Mouse (Mus musculus) liver, postnatal 0 days (tissue): ENCODE results near the gene Lzic. TPM values are rescaled to one million over a fixed set of nuclear protein-coding genes. Genes with fewer than 3 reads are reported as not detected.

ENCODE experiments used
- ATAC-seq: fragments of 200-750 bp; cut with Nextera tagmentation; 2 replicates; pipeline ENCODE4 v1.8.0; 2017; ENCODE audit warnings: mild to moderate bottlenecking, moderate library complexity
- DNase-seq: peaks from one replicate; pipeline ENCODE4 v3.0.0-alpha.2; 2016
- H3K27ac ChIP-seq: fragments of 300-500 bp; sonication (generic); 2 replicates; pipeline ENCODE4 v1.5.1; 2014; ENCODE audit warnings: antibody characterized with exemption, moderate library complexity, mild to moderate bottlenecking, low read depth
- H3K27me3 ChIP-seq: fragments of 300-500 bp; sonication (generic); 2 replicates; pipeline ENCODE4 v1.6.1; 2014; ENCODE audit warnings: low read length, control low read depth, mixed read lengths; ENCODE audit not compliant: insufficient read depth
- H3K36me3 ChIP-seq: fragments of 300-500 bp; sonication (generic); replicated peaks from 2 replicates; pipeline ENCODE4 v1.6.1; 2014; ENCODE audit warnings: mild to moderate bottlenecking, control low read depth, low read length, moderate library complexity, mixed read lengths; ENCODE audit not compliant: insufficient read depth
- H3K4me1 ChIP-seq: fragments of 300-500 bp; sonication (generic); 2 replicates; pipeline ENCODE4 v1.6.1; 2014; ENCODE audit warnings: antibody characterized with exemption, mild to moderate bottlenecking, control low read depth; ENCODE audit not compliant: insufficient read depth
- H3K4me2 ChIP-seq: fragments of 300-500 bp; sonication (generic); 2 replicates; pipeline ENCODE4 v1.6.1; 2014; ENCODE audit warnings: low read depth, mild to moderate bottlenecking, low read length, moderate library complexity, mixed read lengths
- H3K4me3 ChIP-seq: fragments of 300-500 bp; sonication (generic); 2 replicates; pipeline ENCODE4 v1.5.1; 2014; ENCODE audit warnings: low read depth, low read length
- H3K9ac ChIP-seq: fragments of 300-500 bp; sonication (generic); replicated peaks from 2 replicates; pipeline ENCODE4 v1.6.1; 2014; ENCODE audit warnings: mild to moderate bottlenecking, moderate library complexity
- H3K9me3 ChIP-seq: fragments of 300-500 bp; sonication (generic); 2 replicates; pipeline ENCODE4 v1.6.1; 2016; ENCODE audit warnings: mild to moderate bottlenecking, control low read depth, low read length, mixed read lengths
- CTCF ChIP-seq: sonication (generic); IDR thresholded peaks from 2 replicates; pipeline ENCODE4 v1.5.1; 2016; ENCODE audit warnings: antibody characterized with exemption, low read depth
- EP300 ChIP-seq: IDR thresholded peaks from 2 replicates; pipeline ENCODE4 v1.6.1; 2016; ENCODE audit warnings: antibody characterized with exemption, low read depth, mild to moderate bottlenecking
- WGBS: fragments of 180-500 bp; shearing (Covaris S2); extraction: QIAGEN DNeasy Blood & Tissue Kit; methylation state at CpG from one replicate; pipeline ENCODE4 v1.1.7; 2014; ENCODE audit not compliant: insufficient replicate concordance; 5-methylcytosine and 5-hydroxymethylcytosine counted together
- microRNA-seq: library from miRNA; unstranded; fragments of <30 nt; microRNA quantifications from one replicate; pipeline ENCODE4, GENCODE M21; 2016
- polyA plus RNA-seq: library from polyadenylated mRNA; unstranded; fragments of >200 nt; fragmentation: Nextera tagmentation; extraction: Ambion mirVana; gene quantifications from 2 replicates; pipeline ENCODE4 v1.2.1, GENCODE M21; 2015

The Lzic gene
- polyA plus RNA-seq, 1 experiment from 2014 or later = 8.2 TPM

GRCm38 (mm10) chr4:149542927-149543553 is 58.0 kb downstream of the Lzic start:
- Histone ChIP-seq H3K4me1 (no peaks in the 10 kb centered on the region), H3K36me3 (peaks cover 4% of the 10 kb centered on the region), H3K9ac (no peak overlapping the region), H3K4me2 (no peak overlapping the region), H3K4me3 (no peak overlapping the region), H3K27me3 (no peaks in the 10 kb centered on the region), H3K27ac (no peak overlapping the region), H3K9me3 (no peaks in the 10 kb centered on the region)
- no peak for TF ChIP-seq EP300
- peak; percentile 98 for TF ChIP-seq CTCF
- ATAC-seq (peak; percentile 53), DNase-seq (peak; percentile 88)
- 46% methylated on average over 10 of the region's 10 CpGs for WGBS

- no peak for TF ChIP-seq EP300
- no peak for TF ChIP-seq CTCF
- WGBS = 90% methylated on average over 8 of the region's 8 CpGs
- no peak overlapping the region for H3K4me2 ChIP-seq
- ATAC-seq (no peak), DNase-seq (no peak)
- no peak overlapping the region for H3K27ac ChIP-seq
- peaks cover 4% of the 10 kb centered on the region for H3K36me3 ChIP-seq
- H3K27me3 ChIP-seq = no peaks in the 10 kb centered on the region
- H3K9ac ChIP-seq = no peak overlapping the region
- no peak overlapping the region for H3K4me3 ChIP-seq
- no peaks in the 10 kb centered on the region for H3K4me1 ChIP-seq
- H3K9me3 ChIP-seq = no peaks in the 10 kb centered on the region
Measured at GRCm38 (mm10) chr4:149544892-149545291, 59.9 kb downstream of the Lzic start.

Small RNA genes lying within 50 kb of the gene (microRNA-seq; reads per million reads assigned to microRNA genes)
- not detected for gene Mir5616

Other genes starting within 250 kb of the Lzic start
- 6.9 and 8.9 TPM in 2 replicates for gene Kif1b, start 177.5 kb upstream of the Lzic start, polyA plus RNA-seq
- 11.9 and 12.7 TPM in 2 replicates for gene Ube4b, start 58.5 kb upstream of the Lzic start, polyA plus RNA-seq
- gene Rbp7, start 30.3 kb upstream of the Lzic start, polyA plus RNA-seq = 0.21 TPM in 1 of 2 replicates, not detected in the other
- gene Tmem274, start 7.9 kb upstream of the Lzic start, polyA plus RNA-seq = not detected in 2 replicates
- 6.4 and 6.8 TPM in 2 replicates for gene Nmnat1, start within 50 bp of the Lzic start, polyA plus RNA-seq
- gene Ctnnbip1, start 33.0 kb downstream of the Lzic start, polyA plus RNA-seq = 12.8 and 16.2 TPM in 2 replicates
- 2.0 and 2.1 TPM in 2 replicates for gene Clstn1, start 101.2 kb downstream of the Lzic start, polyA plus RNA-seq
- 4.9 and 7.8 TPM in 2 replicates for gene Pik3cd, start 217.3 kb downstream of the Lzic start, polyA plus RNA-seq